Mouse (Mus musculus): Measurements from ENCODE around the gene Apold1.

Apold1 gene

DNA sequence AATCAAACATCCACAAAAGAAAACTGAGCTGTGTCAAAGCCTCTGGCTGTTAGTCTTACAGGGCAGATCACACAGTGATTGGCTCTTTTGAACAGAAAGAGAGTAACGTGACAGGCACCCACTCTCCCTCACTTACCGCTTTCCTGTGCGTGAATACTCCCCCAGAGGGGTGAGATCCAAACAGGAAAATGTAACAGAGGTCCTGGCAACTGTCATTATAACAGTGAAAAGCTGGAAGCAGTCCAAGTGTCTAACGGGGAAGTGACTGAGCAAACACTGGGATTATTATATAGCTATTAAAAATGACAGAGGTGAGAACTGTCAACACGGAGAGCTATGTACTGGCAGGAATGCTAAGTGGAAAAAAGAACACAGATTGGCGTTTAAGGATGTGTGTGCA lies 4.9 kb upstream of the Apold1 start:
- DNase-seq (ENCODE audit: low spot score) = no peak

DNA sequence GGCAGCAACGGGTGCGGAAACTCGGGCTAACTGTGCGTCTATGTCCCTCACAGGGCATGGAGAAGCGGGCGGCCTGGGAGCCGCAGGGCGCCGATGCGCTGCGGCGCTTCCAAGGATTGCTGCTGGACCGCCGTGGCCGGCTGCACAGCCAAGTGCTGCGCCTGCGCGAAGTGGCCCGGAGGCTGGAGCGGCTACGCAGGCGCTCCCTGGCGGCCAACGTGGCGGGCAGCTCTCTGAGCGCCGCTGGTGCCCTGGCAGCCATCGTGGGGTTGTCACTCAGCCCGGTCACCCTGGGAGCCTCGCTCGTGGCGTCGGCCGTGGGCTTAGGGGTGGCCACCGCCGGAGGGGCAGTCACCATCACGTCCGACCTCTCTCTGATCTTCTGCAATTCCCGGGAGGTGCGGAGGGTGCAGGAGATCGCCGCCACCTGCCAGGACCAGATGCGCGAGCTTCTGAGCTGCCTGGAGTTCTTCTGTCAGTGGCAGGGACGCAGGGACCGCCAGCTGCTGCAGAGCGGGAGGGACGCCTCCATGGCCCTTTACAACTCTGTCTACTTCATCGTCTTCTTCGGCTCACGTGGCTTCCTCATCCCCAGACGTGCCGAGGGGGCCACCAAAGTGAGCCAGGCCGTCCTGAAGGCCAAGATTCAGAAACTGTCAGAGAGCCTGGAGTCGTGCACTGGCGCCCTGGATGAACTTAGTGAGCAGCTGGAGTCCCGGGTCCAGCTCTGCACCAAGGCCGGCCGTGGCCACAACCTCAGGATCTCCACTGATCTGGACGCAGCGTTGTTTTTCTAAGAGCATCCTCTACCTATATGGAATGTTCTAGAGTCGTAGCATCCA lies 2.2 kb downstream of the Apold1 start:
- DNase-seq (ENCODE audit: low spot score) = peak; percentile 95

- peak; percentile 66 for DNase-seq (ENCODE audit: low spot score)
Measured at GRCm38 (mm10) chr6:134984748-134985147, 3.2 kb downstream of the Apold1 start.

- DNase-seq (ENCODE audit: low spot score) = no peak
Measured at GRCm38 (mm10) chr6:134988377-134988776, 6.9 kb downstream of the Apold1 start.

GRCm38 (mm10) chr6:134990674-134991073 lies 9.2 kb downstream of the Apold1 start:
- no peak for DNase-seq (ENCODE audit: low spot score)

DNA sequence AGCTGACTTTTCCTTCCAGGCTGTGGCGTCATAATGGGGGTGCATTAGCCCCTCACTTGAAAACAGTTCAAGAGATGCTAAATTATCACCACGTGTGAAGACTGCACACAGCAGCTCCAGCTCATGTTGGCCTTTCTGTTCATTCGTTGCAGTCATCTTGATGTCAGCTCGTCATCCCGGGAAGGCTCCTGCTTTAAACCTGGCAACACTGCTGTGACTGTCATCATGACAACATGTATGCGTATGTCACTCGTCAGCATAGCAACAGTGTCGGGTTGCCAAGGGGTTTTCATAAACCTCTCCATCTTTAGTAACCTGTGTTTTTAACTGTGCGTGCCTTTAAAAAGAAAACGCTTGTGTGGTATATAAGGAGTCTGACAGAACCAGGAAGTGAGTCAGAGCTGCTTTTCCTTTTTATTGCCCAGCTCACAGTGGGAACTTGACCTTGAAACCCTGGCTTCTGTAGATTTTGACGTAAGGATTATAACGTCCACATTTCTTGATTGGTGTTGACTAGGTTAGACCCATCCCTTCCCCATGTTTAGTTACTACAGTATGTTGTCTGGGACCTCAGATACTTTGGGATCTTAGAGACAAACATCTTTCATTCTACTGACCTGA lies 12.6 kb downstream of the Apold1 start:
- no peak for DNase-seq (ENCODE audit: low spot score)

- no peak for DNase-seq (ENCODE audit: low spot score)
Measured at GRCm38 (mm10) chr6:134994985-134995384, 13.5 kb downstream of the Apold1 start.

DNA sequence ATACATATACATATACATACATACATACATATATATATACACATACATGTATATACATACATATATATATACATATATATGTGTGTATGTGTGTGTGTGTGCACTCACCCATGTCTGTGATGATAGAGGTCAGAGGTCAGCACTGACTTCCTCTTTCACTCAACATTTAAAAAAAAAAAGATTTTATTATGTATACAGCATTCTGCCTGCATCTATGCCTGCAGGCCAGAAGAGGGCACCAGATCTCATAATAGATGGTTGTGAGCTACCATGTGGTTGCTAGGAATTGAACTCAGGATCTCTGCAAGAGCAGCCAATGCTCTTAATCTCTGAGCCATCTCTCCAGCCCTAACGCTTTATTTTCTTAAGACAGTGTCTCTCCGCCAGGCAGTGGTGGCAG lies 15.4 kb downstream of the Apold1 start:
- DNase-seq (ENCODE audit: low spot score) = no peak

- no peak for DNase-seq (ENCODE audit: low spot score)
Measured at GRCm38 (mm10) chr6:134998076-134998475, 16.6 kb downstream of the Apold1 start.

GRCm38 (mm10) chr6:134998781-134999180 lies 17.3 kb downstream of the Apold1 start:
- DNase-seq (ENCODE audit: low spot score) = no peak

- DNase-seq (ENCODE audit: low spot score) = no peak
Measured at GRCm38 (mm10) chr6:135000272-135000671, 18.8 kb downstream of the Apold1 start.

GRCm38 (mm10) chr6:135001991-135002390 lies 20.5 kb downstream of the Apold1 start:
- no peak for DNase-seq (ENCODE audit: low spot score)

DNA sequence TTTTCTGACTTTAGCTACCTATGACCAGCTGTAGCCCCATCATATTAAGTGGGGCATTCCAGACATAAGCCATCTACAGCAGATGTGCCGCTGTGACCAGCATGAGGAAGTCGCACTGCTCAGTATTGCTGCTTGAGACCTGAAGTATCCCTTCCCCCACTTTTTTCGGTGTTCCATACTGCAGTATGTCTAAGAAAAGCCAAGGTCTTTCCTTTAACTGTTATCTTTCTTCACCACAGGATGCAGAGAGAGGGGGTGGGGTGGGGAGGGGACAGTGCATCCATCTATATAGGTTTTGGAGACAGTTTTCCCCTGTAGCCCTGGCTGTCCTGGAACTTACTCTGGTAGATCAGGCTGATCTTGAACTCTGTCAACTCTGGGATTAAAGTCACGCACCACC lies 24.9 kb downstream of the Apold1 start:
- no peak for DNase-seq (ENCODE audit: low spot score)

DNA sequence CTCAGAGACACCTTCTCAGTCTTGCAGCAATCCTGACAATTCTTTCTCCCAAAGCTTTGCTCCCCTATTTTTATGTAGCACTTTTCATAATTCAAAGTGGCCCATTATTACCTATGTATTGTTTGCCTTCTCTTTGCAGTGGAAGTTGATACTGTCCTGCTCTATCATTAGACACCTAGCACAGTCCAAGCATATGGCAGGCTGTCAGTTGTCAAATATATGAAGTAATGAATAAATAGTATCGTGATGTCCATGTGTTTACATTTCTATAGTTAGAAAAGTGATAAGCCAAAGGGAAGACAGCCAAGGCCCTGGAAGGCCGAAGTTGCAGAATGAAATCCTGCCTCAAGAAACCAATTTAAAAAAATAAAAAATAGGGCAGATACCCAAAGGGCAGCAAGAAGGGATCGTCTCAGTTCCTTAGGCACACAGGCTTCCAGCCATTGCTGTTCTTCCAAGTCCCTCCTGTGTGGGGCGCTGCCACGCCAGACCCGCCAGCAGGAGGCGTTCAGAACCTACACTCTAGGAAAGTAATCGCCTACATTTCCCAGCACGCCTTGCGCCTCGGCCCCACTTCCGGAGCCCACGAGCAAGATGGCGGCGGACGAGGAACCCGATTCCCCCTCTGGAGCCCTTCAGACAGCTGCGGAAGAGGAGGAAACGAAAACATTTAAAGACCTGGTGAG lies 29.7 kb downstream of the Apold1 start, which contains the start of gene Ddx47:
Gene Ddx47 (plus strand): TSS at position 565 of the 686 bp plus-strand sequence.
- DNase-seq (ENCODE audit: low spot score) = peak; percentile 98

DNA sequence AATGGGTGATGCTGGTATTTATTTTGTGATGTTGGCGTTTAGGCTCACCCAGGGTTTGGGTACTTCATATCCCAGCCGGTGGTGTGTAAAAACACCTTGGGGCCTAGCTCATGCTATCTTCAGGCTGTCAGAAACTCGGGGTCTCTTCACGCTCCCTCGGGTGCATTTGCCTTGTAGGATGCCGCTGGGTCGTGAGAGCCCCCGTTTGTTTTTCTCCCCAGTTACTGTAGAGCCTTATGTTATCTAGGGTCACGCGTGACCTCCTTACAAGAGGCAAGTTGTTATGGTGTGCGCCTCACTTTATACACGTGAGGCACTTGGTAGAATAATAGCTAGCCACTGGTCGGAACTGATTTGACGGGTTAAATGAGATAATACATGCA lies 30.2 kb downstream of the Apold1 start:
- no peak for DNase-seq (ENCODE audit: low spot score)

DNA sequence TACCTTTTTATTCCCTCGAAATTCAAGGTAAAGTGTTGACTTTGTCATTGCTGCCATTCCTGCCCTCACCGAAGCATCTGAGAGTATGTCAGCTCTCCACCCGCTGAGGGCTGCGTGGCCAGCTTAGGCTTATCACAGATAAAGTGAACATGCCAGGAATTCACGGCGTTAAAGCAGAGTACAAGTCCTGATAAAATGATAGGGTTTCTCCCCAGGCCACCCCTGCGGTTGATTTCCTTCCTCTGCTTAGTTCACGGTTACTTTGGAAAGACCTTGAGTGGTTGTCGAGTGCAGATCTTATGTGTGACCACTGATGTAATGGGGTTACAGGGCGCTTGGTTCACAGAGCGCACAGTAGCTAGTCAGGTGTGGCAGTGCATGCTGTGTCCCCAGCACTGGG lies 35.7 kb downstream of the Apold1 start:
- DNase-seq (ENCODE audit: low spot score) = no peak

- DNase-seq (ENCODE audit: low spot score) = no peak
Measured at GRCm38 (mm10) chr6:135019564-135019963, 38.0 kb downstream of the Apold1 start.

DNA sequence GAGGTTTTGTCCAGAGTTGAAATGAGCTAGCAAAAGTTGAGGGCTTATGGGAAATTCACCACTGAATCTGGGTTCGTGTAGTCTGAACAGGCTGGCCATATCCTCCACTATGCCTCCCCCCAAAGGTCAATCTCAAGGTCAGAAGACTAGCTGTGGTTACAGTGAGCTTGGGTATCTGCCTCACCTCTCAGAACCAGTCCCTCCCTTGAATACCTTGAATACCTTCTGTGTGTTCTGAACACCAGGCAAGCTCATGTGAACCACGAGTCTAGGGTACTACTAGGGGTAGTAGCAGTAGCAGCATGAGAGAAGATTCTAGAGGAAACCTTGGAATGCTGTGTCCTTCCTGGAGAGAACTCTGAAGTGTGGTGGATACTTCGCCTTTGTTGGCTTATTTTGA lies 40.1 kb downstream of the Apold1 start:
- DNase-seq (ENCODE audit: low spot score) = no peak

DNA sequence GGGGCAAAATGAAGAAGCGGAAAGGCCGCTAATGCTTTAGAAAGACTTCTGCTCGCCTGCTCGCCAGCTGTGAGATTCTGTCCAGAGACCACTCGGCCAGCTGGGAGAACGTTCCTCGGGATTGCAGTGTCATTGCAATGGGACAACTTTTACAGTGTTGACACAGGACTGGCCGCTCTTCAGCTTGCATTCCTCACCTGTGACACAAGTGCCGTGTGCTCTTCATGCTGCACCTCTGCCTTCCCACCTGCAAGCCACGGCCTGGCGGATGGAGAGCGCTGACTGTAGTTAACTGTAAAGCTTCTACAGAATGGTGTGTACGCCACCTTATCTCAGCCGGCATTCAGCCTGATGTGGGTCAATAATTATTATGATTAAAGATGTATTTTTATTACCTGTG lies 41.9 kb downstream of the Apold1 start:
- DNase-seq (ENCODE audit: low spot score) = no peak

- no peak for DNase-seq (ENCODE audit: low spot score)
Measured at GRCm38 (mm10) chr6:135024781-135025420, 43.4 kb downstream of the Apold1 start.

DNA sequence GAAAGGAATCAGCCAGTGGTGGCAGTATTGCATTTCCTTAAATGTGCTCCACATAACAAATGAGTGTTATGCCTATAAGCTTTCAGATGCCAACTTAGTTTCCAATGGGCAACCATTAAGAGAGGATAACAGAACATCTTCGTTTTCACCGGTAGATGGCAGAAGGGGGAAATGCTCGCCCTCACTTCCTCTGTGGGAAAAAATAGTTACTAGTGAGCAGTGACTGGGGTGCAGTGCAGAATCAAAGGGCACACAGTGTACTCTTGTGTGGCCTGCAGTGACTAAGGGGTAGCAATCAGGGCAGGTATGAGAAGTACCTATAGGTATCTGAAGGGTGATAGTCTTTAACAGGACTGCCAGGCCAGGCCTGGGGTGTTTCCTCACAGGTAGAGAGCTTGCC lies 44.7 kb downstream of the Apold1 start:
- DNase-seq (ENCODE audit: low spot score) = peak; percentile 58

DNA sequence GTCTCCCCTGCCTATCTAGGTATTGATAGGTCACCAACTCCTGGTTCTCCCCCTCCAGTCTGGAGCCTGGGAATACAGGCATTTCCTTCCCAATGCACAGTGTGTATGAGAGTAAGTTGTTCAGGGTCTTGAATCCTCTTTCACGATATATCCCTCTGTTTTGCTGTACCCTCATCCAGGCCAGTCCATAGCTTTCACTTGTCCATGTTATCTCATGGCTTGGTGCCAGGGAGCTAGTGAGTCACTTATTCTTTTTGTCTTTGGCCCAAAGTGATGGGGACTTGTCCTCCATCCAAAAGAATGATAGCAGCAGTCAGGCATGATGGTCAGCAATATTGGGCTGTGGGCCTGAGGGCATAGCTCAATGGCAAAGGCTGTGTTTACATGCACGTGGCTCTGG lies 45.2 kb downstream of the Apold1 start:
- DNase-seq (ENCODE audit: low spot score) = no peak

- DNase-seq (ENCODE audit: low spot score) = no peak
Measured at GRCm38 (mm10) chr6:135029246-135029645, 47.7 kb downstream of the Apold1 start.

Measured in embryo, embryonic 10.5 days (tissue).